Mouse (Mus musculus): ENCODE results near the gene Rpl7l1.
"Not testable (repeated sequence)": the region's sequence is repeated elsewhere in the genome, so short reads cannot be mapped to it uniquely, and the experiment has no call there.

DNA sequence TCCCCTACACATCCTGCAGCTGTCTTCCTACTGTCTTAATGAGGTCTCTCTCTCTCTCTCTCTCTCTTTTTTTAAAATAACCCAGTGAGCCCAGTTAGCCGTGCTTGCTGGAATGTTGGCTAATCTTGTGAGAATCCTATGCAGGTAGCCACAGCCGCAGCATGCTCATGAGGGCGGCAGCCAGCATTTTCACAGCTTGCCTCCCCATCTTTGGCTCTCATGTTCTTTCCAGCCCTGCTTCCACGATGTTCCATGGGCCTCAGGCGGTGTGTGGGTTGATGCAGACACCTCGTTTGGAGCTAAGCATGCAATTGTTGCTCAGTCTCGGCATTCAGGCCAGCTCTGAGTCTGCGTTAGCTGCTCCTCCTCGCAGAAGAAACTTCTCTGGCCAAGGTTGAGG, 17.6 kb downstream of the Rpl7l1 start:
- not testable (repeated sequence) for TF ChIP-seq CTCF (IDR thresholded peaks at IDR 0.05; ENCODE audit: extremely low read depth, insufficient read depth, insufficient read length, insufficient replicate concordance); POLR2A (IDR thresholded peaks at IDR 0.05; ENCODE audit: low read depth, low read length)
